In the genomic region with DNA sequence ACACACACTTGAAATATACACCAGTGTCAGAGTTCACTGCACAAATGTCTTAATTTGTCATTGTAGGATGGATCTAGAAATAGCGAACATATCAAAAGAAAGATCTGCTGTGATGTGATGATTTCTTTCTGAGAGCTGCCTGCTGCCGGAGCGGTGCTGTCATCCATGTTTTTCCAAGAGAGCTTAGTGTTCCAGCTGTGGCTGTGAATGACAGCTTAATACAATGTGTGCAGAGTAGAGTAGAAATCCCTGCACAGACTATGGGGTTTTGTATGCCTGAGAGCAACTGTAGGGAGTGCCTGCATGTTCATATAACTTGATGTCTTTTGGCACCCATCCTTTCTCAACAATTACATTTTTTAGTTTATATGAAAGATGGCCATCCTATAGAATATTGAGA, we compare ENCODE assay signal across 21 mouse cellular contexts.
DNase-seq lines count a peak whose midpoint lies in the region; ATAC-seq and TF ChIP-seq lines count a peak whose summit lies in the region.
"Had no signal": no experiment of that assay in that cellular context is flagged by ENCODE, and none has a peak within 500 bp of the region (broad histone marks: within the 10 kb centered on the region; RNA-seq: fewer than 3 reads in every experiment).

No protein-coding gene starts in this region.

- no peak overlapping the region for H3K9ac ChIP-seq in lung, embryonic 14.5 days
- no peak overlapping the region for H3K9ac ChIP-seq in forebrain, embryonic 14.5 days (ENCODE audit: low read length)
- no peak overlapping the region for H3K9ac ChIP-seq in midbrain, embryonic 15.5 days
- H3K9ac ChIP-seq: embryonic facial prominence, embryonic 13.5 days; hindbrain, embryonic 15.5 days; liver, embryonic 13.5 days had no signal

- WGBS in lung, embryonic 14.5 days: 47% methylated on average over 3 of the region's 3 CpGs
- WGBS in forebrain, embryonic 14.5 days: 39% methylated on average over 3 of the region's 3 CpGs
- WGBS in midbrain, embryonic 15.5 days: 22% methylated on average over 3 of the region's 3 CpGs
- WGBS in thymus, adult 2 months: 90% methylated on average over 3 of the region's 3 CpGs

- H3K27ac ChIP-seq in lung, embryonic 14.5 days (ENCODE audit: low read depth): no peak overlapping the region
- no peak overlapping the region for H3K27ac ChIP-seq in forebrain, embryonic 14.5 days (ENCODE audit: low read depth, low read length)
- H3K27ac ChIP-seq in midbrain, embryonic 15.5 days: no peak overlapping the region
- no peak overlapping the region for H3K27ac ChIP-seq in thymus, adult 2 months (ENCODE audit: control insufficient read depth, insufficient read depth, low read length)
- H3K27ac ChIP-seq: embryonic facial prominence, embryonic 13.5 days; hindbrain, embryonic 15.5 days; liver, embryonic 13.5 days had no signal

- H3K4me2 ChIP-seq in lung, embryonic 14.5 days: 0 out of 2 replicates have a peak overlapping the region, but pooled peaks have one; percentile 15
- no peak overlapping the region for H3K4me2 ChIP-seq in forebrain, embryonic 14.5 days (ENCODE audit: low read length)
- H3K4me2 ChIP-seq in midbrain, embryonic 15.5 days: no peak overlapping the region
- H3K4me2 ChIP-seq: embryonic facial prominence, embryonic 13.5 days; heart, embryonic 11.5 days; hindbrain, embryonic 15.5 days; liver, embryonic 13.5 days had no signal

- no peak for TF ChIP-seq POLR2A in thymus, adult 2 months (IDR thresholded peaks at IDR 0.05; ENCODE audit: control insufficient read depth, extremely low read depth, insufficient read depth, low read length, poor library complexity)

- H3K4me1 ChIP-seq in lung, embryonic 14.5 days (ENCODE audit: insufficient read depth): no peaks in the 10 kb centered on the region
- no peaks in the 10 kb centered on the region for H3K4me1 ChIP-seq in forebrain, embryonic 14.5 days (ENCODE audit: control insufficient read depth, insufficient read depth, low read length)
- peaks cover 4% of the 10 kb centered on the region; the same call in 1 of the 2 replicates for H3K4me1 ChIP-seq in midbrain, embryonic 15.5 days
- no peaks in the 10 kb centered on the region for H3K4me1 ChIP-seq in thymus, adult 2 months (replicated peaks; ENCODE audit: control insufficient read depth, insufficient read depth, low read length)
- H3K4me1 ChIP-seq: embryonic facial prominence, embryonic 13.5 days; hindbrain, embryonic 15.5 days; liver, embryonic 13.5 days; megakaryocyte, embryonic 14.5 days had no signal

- no peak overlapping the region for H3K4me3 ChIP-seq in lung, embryonic 14.5 days (ENCODE audit: low read depth, low read length)
- H3K4me3 ChIP-seq in forebrain, embryonic 14.5 days (ENCODE audit: low read depth, low read length): no peak overlapping the region
- no peak overlapping the region for H3K4me3 ChIP-seq in midbrain, embryonic 15.5 days
- no peak overlapping the region for H3K4me3 ChIP-seq in thymus, adult 2 months (ENCODE audit: control insufficient read depth, insufficient read depth, low read length)
- H3K4me3 ChIP-seq: embryonic facial prominence, embryonic 13.5 days; hindbrain, embryonic 15.5 days; liver, embryonic 13.5 days; megakaryocyte, embryonic 14.5 days; myocyte had no signal

- peak; percentile 44; the same call in 1 of the 2 replicates for ATAC-seq in lung, embryonic 14.5 days (ENCODE audit: insufficient read depth)
- peak; percentile 48; the same call in 1 of the 2 replicates for ATAC-seq in forebrain, embryonic 14.5 days
- peak; percentile 68; the same call in 1 of the 2 replicates for ATAC-seq in midbrain, embryonic 15.5 days (replicated peaks)
- no peak for ATAC-seq in inflammation-experienced regulatory T-cells, adult 6 months
- ATAC-seq: intestine, postnatal 0 days had no signal

- H3K36me3 ChIP-seq in lung, embryonic 14.5 days (ENCODE audit: insufficient read depth): no peaks in the 10 kb centered on the region
- no peaks in the 10 kb centered on the region for H3K36me3 ChIP-seq in forebrain, embryonic 14.5 days (ENCODE audit: control insufficient read depth, insufficient read depth, low read length)
- H3K36me3 ChIP-seq in midbrain, embryonic 15.5 days (replicated peaks): no peaks in the 10 kb centered on the region
- no peaks in the 10 kb centered on the region for H3K36me3 ChIP-seq in thymus, adult 2 months (ENCODE audit: control insufficient read depth, insufficient read depth, low read length)
- H3K36me3 ChIP-seq: embryonic facial prominence, embryonic 13.5 days; hindbrain, embryonic 15.5 days; liver, embryonic 13.5 days had no signal

- DNase-seq in embryo, embryonic 10 days (ENCODE audit: low spot score): peak; percentile 19
- DNase-seq in embryo, embryonic 11 days: no peak
- DNase-seq in lung, embryonic 14.5 days: peak; percentile 45
- DNase-seq in lung, postnatal 36 days: no peak
- DNase-seq in forebrain, embryonic 14.5 days (ENCODE audit: low spot score): peak; percentile 54
- no peak for DNase-seq in thymus, adult 2 months
- DNase-seq: adrenal gland, adult 2 months; cerebellum, adult 11 months; cerebellum, postnatal 25 days; heart, postnatal 36 days; liver, embryonic 13.5 days; lung, postnatal 14 days; spleen, adult 18-20 months had no signal

- no peaks in the 10 kb centered on the region for H3K27me3 ChIP-seq in lung, embryonic 14.5 days (ENCODE audit: insufficient read depth, low read length)
- H3K27me3 ChIP-seq in forebrain, embryonic 14.5 days (replicated peaks; ENCODE audit: control insufficient read depth, insufficient read depth, low read length): no peaks in the 10 kb centered on the region
- no peaks in the 10 kb centered on the region for H3K27me3 ChIP-seq in midbrain, embryonic 15.5 days (replicated peaks)
- H3K27me3 ChIP-seq in thymus, adult 2 months (ENCODE audit: control insufficient read depth, insufficient read depth, low read length): no peaks in the 10 kb centered on the region
- H3K27me3 ChIP-seq: embryonic facial prominence, embryonic 13.5 days; hindbrain, embryonic 15.5 days; liver, embryonic 13.5 days; megakaryocyte, embryonic 14.5 days had no signal

- no peaks in the 10 kb centered on the region for H3K9me3 ChIP-seq in lung, embryonic 14.5 days (ENCODE audit: low read depth, low read length)
- H3K9me3 ChIP-seq in forebrain, embryonic 14.5 days (replicated peaks; ENCODE audit: control insufficient read depth, low read length): no peaks in the 10 kb centered on the region
- H3K9me3 ChIP-seq in midbrain, embryonic 15.5 days: no peaks in the 10 kb centered on the region
- H3K9me3 ChIP-seq: embryonic facial prominence, embryonic 13.5 days; hindbrain, embryonic 15.5 days; liver, embryonic 13.5 days; megakaryocyte, embryonic 14.5 days had no signal

- no peak for TF ChIP-seq CTCF in lung, embryonic 14.5 days (IDR thresholded peaks at IDR 0.05; ENCODE audit: low read depth)
- no peak for TF ChIP-seq CTCF in thymus, adult 2 months (IDR thresholded peaks at IDR 0.05; ENCODE audit: borderline replicate concordance, control insufficient read depth, extremely low read depth, insufficient read depth, low read length, poor library complexity)

Comparison
In these comparisons a context has a peak if more than half of its experiments do, and no peak if none do; other contexts are left out.
1. DNase-seq: peak in embryo, embryonic 10 days (single experiment), lung, embryonic 14.5 days (single experiment) and forebrain, embryonic 14.5 days (single experiment); none in embryo, embryonic 11 days (single experiment), lung, postnatal 36 days (single experiment) and thymus, adult 2 months (single experiment).